Mouse (Mus musculus): Measurements from ENCODE around the gene Slc50a1. TPM values are rescaled to one million over a fixed set of nuclear protein-coding genes. Genes with fewer than 3 reads are reported as not detected.

Gene Slc50a1
- polyA plus RNA-seq, 1 experiment from 2014 or later = 81.7 TPM

DNA sequence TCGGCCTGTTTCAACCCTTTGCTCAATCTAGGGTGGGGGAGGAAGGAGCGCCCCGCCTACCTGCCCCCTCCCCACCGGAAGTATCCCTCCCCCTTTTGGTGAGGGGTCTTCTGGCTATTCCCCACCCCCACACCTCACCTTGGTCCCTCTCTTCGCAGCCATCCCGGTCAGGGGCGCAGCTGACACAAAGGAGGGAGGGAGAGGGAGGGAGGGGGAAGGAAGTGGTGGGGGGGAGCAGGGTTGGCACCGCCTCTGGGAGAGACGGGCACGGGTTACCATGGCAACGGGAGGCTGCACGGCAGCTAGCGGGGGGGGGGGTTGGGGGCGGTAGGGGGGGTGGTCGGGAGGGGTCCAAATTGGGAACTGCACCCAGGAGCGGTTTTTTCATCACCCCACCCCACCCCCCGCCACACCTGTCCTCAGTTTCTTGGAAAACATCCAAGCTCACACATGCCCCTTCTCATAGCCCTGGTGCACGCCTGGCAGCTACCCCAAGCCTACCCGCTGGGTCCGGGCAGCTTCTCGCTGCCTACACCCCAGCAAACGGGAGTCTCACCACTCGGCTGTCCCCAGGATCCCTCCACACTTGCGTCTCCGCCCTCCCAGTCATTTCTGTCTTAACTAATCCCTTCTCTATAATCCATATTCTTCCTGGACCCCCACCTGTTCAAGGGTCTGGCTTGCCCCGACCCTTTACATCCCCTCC lies 25.2 kb downstream of the Slc50a1 start:
- 0 out of 2 replicates have a peak, but pooled peaks have one; percentile 35 for ATAC-seq (ENCODE audit: insufficient read depth, low FRiP score)
- Histone ChIP-seq H3K4me2 (ENCODE audit: low read depth, low read length) (peak overlapping the region; percentile 75), H3K4me3 (replicated peaks; ENCODE audit: low read length) (peak overlapping the region; percentile 76), H3K27ac (ENCODE audit: low read length) (peak overlapping the region; percentile 50; the same call in 1 of the 2 replicates), H3K36me3 (ENCODE audit: control insufficient read depth, insufficient read depth, low read length) (peaks cover 3% of the 10 kb centered on the region; the same call in 1 of the 2 replicates), H3K9me3 (replicated peaks; ENCODE audit: control insufficient read depth, low read length) (no peaks in the 10 kb centered on the region), H3K27me3 (ENCODE audit: control insufficient read depth, insufficient read depth, low read length) (no peaks in the 10 kb centered on the region), H3K9ac (ENCODE audit: low read length) (peak overlapping the region; percentile 59), H3K4me1 (ENCODE audit: control insufficient read depth, insufficient read depth, low read length) (peaks cover 14% of the 10 kb centered on the region)
- 1% methylated on average over 14 of the region's 26 CpGs for WGBS

DNA sequence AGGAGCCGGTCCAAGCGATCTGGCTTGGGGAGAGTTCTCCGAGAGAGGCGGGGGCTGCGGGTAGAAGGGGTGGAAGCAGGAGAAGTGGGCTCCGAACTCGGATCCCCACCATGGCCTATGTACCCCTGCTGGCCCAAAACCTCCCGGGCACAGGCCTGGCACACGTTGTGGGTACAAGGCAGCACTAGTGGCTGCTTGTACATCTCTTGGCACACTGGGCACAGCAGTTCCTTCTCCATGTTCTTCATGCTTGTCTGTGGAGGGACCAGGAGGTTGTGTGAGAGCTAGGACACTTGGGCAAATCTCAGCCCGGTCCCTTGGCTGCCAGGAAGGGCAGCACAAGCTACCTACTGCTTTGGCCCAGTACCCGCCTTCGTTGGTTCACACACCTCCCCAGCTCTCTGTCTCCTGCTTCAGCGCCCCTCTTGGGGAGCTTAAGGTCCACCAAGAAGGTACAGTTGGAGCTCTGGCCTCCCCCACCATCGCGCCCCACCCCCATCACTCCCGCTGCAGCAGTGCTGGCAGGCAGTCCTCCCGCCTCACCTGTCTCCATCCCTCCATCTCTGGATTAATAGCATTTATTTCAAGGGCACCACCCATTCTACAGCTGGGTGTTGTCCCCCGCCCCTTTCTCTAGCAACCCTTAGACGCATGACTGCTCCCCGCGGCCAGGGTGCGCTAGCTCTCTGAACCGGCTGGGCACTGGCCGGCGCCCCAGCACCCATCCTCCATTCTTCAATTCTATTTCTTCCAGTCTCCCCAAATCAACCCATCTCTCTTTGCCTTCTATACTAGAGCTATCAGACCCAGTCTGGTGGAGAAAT lies 26.0 kb downstream of the Slc50a1 start:
- Histone ChIP-seq H3K27ac (ENCODE audit: low read length) (no peak overlapping the region), H3K36me3 (ENCODE audit: control insufficient read depth, insufficient read depth, low read length) (peaks cover 3% of the 10 kb centered on the region; the same call in 1 of the 2 replicates), H3K4me3 (replicated peaks; ENCODE audit: low read length) (peak overlapping the region; percentile 76), H3K27me3 (ENCODE audit: control insufficient read depth, insufficient read depth, low read length) (no peaks in the 10 kb centered on the region), H3K9me3 (replicated peaks; ENCODE audit: control insufficient read depth, low read length) (no peaks in the 10 kb centered on the region), H3K4me2 (ENCODE audit: low read depth, low read length) (peak overlapping the region; percentile 75), H3K9ac (ENCODE audit: low read length) (peak overlapping the region; percentile 59), H3K4me1 (ENCODE audit: control insufficient read depth, insufficient read depth, low read length) (peaks cover 12% of the 10 kb centered on the region)
- peak; percentile 18; the same call in 1 of the 2 replicates for ATAC-seq (ENCODE audit: insufficient read depth, low FRiP score)
- WGBS = 19% methylated on average over 25 of the region's 25 CpGs

- Histone ChIP-seq H3K9ac (ENCODE audit: low read length) (no peak overlapping the region), H3K27me3 (ENCODE audit: control insufficient read depth, insufficient read depth, low read length) (no peaks in the 10 kb centered on the region), H3K4me2 (ENCODE audit: low read depth, low read length) (peak overlapping the region; percentile 75; the same call in 1 of the 2 replicates), H3K4me3 (replicated peaks; ENCODE audit: low read length) (no peak overlapping the region), H3K9me3 (replicated peaks; ENCODE audit: control insufficient read depth, low read length) (no peaks in the 10 kb centered on the region), H3K27ac (ENCODE audit: low read length) (no peak overlapping the region), H3K4me1 (ENCODE audit: control insufficient read depth, insufficient read depth, low read length) (peaks cover 12% of the 10 kb centered on the region), H3K36me3 (ENCODE audit: control insufficient read depth, insufficient read depth, low read length) (no peaks in the 10 kb centered on the region)
- ATAC-seq (ENCODE audit: insufficient read depth, low FRiP score) = peak; percentile 51; the same call in 1 of the 2 replicates
- WGBS = 20% methylated on average over 14 of the region's 14 CpGs
These were observed 26.8 kb downstream of the Slc50a1 start for GRCm38 (mm10) chr3:89243609-89244008.

GRCm38 (mm10) chr3:89242331-89242895 lies 28.0 kb downstream of the Slc50a1 start:
- H3K9ac ChIP-seq (ENCODE audit: low read length) = no peak overlapping the region
- ATAC-seq (ENCODE audit: insufficient read depth, low FRiP score) = no peak
- no peak overlapping the region for H3K4me2 ChIP-seq (ENCODE audit: low read depth, low read length)
- WGBS = 68% methylated on average over 9 of the region's 9 CpGs
- no peak overlapping the region for H3K27ac ChIP-seq (ENCODE audit: low read length)
- H3K4me1 ChIP-seq (ENCODE audit: control insufficient read depth, insufficient read depth, low read length) = peaks cover 11% of the 10 kb centered on the region
- no peaks in the 10 kb centered on the region for H3K9me3 ChIP-seq (replicated peaks; ENCODE audit: control insufficient read depth, low read length)
- H3K36me3 ChIP-seq (ENCODE audit: control insufficient read depth, insufficient read depth, low read length) = no peaks in the 10 kb centered on the region
- no peaks in the 10 kb centered on the region for H3K27me3 ChIP-seq (ENCODE audit: control insufficient read depth, insufficient read depth, low read length)
- no peak overlapping the region for H3K4me3 ChIP-seq (replicated peaks; ENCODE audit: low read length)

GRCm38 (mm10) chr3:89238494-89238893 lies 31.9 kb downstream of the Slc50a1 start:
- WGBS = 51% methylated on average over 12 of the region's 12 CpGs

DNA sequence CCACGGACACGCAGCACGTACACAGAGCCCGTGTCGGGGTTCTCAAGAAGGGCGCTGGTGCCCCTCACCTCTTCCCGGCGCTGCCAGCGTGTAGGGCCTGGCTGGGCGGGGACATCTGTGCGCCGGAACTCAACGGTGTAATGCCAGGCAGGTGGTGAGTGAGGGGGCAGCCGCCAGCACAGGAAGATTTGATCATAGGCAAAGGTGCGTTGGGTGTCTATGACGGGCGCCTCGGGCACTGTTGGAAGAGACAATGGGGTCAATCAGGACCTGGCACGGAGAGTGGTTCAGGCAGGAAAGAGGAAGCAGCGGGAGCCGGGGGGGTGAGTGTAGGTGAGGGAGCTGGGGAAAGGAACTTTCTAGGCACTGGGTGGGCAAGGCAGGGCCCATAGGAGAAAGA lies 32.7 kb downstream of the Slc50a1 start:
- no peak overlapping the region for H3K4me3 ChIP-seq (replicated peaks; ENCODE audit: low read length)
- H3K27ac ChIP-seq (ENCODE audit: low read length) = no peak overlapping the region
- H3K4me2 ChIP-seq (ENCODE audit: low read depth, low read length) = peak overlapping the region; percentile 22; the same call in 1 of the 2 replicates
- WGBS = 88% methylated on average over 21 of the region's 21 CpGs
- H3K9me3 ChIP-seq (replicated peaks; ENCODE audit: control insufficient read depth, low read length) = no peaks in the 10 kb centered on the region
- H3K9ac ChIP-seq (ENCODE audit: low read length) = peak overlapping the region; percentile 18; the same call in 1 of the 2 replicates
- H3K27me3 ChIP-seq (ENCODE audit: control insufficient read depth, insufficient read depth, low read length) = no peaks in the 10 kb centered on the region
- no peaks in the 10 kb centered on the region for H3K36me3 ChIP-seq (ENCODE audit: control insufficient read depth, insufficient read depth, low read length)
- ATAC-seq (ENCODE audit: insufficient read depth, low FRiP score) = no peak
- H3K4me1 ChIP-seq (ENCODE audit: control insufficient read depth, insufficient read depth, low read length) = peaks cover 14% of the 10 kb centered on the region

More at GRCm38 (mm10) chr3:89238494-89238893, 31.9 kb downstream of the Slc50a1 start:
- Histone ChIP-seq H3K4me3 (replicated peaks; ENCODE audit: low read length) (no peak overlapping the region), H3K4me1 (ENCODE audit: control insufficient read depth, insufficient read depth, low read length) (peaks cover 10% of the 10 kb centered on the region), H3K36me3 (ENCODE audit: control insufficient read depth, insufficient read depth, low read length) (no peaks in the 10 kb centered on the region), H3K9ac (ENCODE audit: low read length) (no peak overlapping the region), H3K9me3 (replicated peaks; ENCODE audit: control insufficient read depth, low read length) (no peaks in the 10 kb centered on the region), H3K27me3 (ENCODE audit: control insufficient read depth, insufficient read depth, low read length) (no peaks in the 10 kb centered on the region), H3K27ac (ENCODE audit: low read length) (no peak overlapping the region), H3K4me2 (ENCODE audit: low read depth, low read length) (peak overlapping the region; percentile 22; the same call in 1 of the 2 replicates)
- ATAC-seq (ENCODE audit: insufficient read depth, low FRiP score) = peak; percentile 8; the same call in 1 of the 2 replicates

DNA sequence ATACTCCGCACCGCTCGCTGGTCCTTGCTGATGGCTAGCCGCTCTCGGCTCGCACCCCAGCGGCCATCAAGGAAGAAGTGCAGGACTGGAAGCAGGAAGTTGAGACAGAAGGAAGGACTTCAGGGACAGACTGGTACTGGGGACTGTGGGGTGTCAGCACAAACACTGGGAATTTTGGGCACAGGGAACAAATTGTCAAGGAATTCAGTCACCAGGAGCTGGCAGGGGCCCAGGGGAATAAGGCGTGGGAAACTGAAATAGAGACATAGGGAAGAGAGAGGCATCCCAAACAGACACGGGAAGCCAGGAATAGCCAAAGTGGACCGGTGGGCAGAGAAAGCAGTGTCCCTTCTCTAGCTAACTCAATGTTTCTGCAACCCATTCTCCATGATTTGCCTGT lies 33.9 kb downstream of the Slc50a1 start:
- H3K4me1 ChIP-seq (ENCODE audit: control insufficient read depth, insufficient read depth, low read length) = peaks cover 14% of the 10 kb centered on the region
- no peak for ATAC-seq (ENCODE audit: insufficient read depth, low FRiP score)
- H3K36me3 ChIP-seq (ENCODE audit: control insufficient read depth, insufficient read depth, low read length) = no peaks in the 10 kb centered on the region
- no peak overlapping the region for H3K4me2 ChIP-seq (ENCODE audit: low read depth, low read length)
- H3K9ac ChIP-seq (ENCODE audit: low read length) = no peak overlapping the region
- H3K27ac ChIP-seq (ENCODE audit: low read length) = no peak overlapping the region
- H3K9me3 ChIP-seq (replicated peaks; ENCODE audit: control insufficient read depth, low read length) = no peaks in the 10 kb centered on the region
- H3K4me3 ChIP-seq (replicated peaks; ENCODE audit: low read length) = no peak overlapping the region
- WGBS = 85% methylated on average over 10 of the region's 10 CpGs
- H3K27me3 ChIP-seq (ENCODE audit: control insufficient read depth, insufficient read depth, low read length) = no peaks in the 10 kb centered on the region

- ATAC-seq (ENCODE audit: insufficient read depth, low FRiP score) = peak; percentile 83
- 48% methylated on average over 14 of the region's 14 CpGs for WGBS
- Histone ChIP-seq H3K36me3 (ENCODE audit: control insufficient read depth, insufficient read depth, low read length) (no peaks in the 10 kb centered on the region), H3K4me3 (replicated peaks; ENCODE audit: low read length) (no peak overlapping the region), H3K27ac (ENCODE audit: low read length) (peak overlapping the region; percentile 77), H3K4me2 (ENCODE audit: low read depth, low read length) (peak overlapping the region; percentile 35), H3K9me3 (replicated peaks; ENCODE audit: control insufficient read depth, low read length) (no peaks in the 10 kb centered on the region), H3K27me3 (ENCODE audit: control insufficient read depth, insufficient read depth, low read length) (no peaks in the 10 kb centered on the region), H3K9ac (ENCODE audit: low read length) (peak overlapping the region; percentile 56; the same call in 1 of the 2 replicates), H3K4me1 (ENCODE audit: control insufficient read depth, insufficient read depth, low read length) (peaks cover 17% of the 10 kb centered on the region)
These were observed 36.7 kb downstream of the Slc50a1 start for GRCm38 (mm10) chr3:89233562-89234110.

Data from stomach, embryonic 16.5 days (tissue).